Mouse (Mus musculus) hindbrain, embryonic 16.5 days (tissue): ENCODE results near the gene Crip1. TPM values are rescaled to one million over a fixed set of nuclear protein-coding genes. Genes with fewer than 3 reads are reported as not detected.
A peak's percentile ranks its signal among the peaks of the same experiment; 100 is the strongest.
"Not testable (repeated sequence)": the region's sequence is repeated elsewhere in the genome, so short reads cannot be mapped to it uniquely, and the experiment has no call there.

ENCODE experiments used
- ATAC-seq: fragments of 200-750 bp; cut with Nextera tagmentation; 2 replicates; pipeline ENCODE4 v1.8.0; 2017; ENCODE audit warnings: moderate TSS enrichment, moderate library complexity
- H3K27ac ChIP-seq: fragments of 300-500 bp; sonication (generic); 2 replicates; pipeline ENCODE4 v1.5.1; 2014; ENCODE audit warnings: low read depth, mild to moderate bottlenecking, control low read depth, low read length, moderate library complexity
- H3K27me3 ChIP-seq: fragments of 300-500 bp; sonication (generic); replicated peaks from 2 replicates; pipeline ENCODE4 v1.6.1; 2014; ENCODE audit warnings: low read length; ENCODE audit not compliant: control insufficient read depth, insufficient read depth
- H3K36me3 ChIP-seq: fragments of 300-500 bp; sonication (generic); 2 replicates; pipeline ENCODE4 v1.6.1; 2014; ENCODE audit warnings: mild to moderate bottlenecking, low read length, moderate library complexity, mixed read lengths; ENCODE audit not compliant: control insufficient read depth, insufficient read depth
- H3K4me1 ChIP-seq: fragments of 300-500 bp; sonication (generic); 2 replicates; pipeline ENCODE4 v1.6.1; 2014; ENCODE audit warnings: low read depth, low read length; ENCODE audit not compliant: control insufficient read depth, insufficient read depth
- H3K4me2 ChIP-seq: fragments of 300-500 bp; sonication (generic); 2 replicates; pipeline ENCODE4 v1.6.1; 2014; ENCODE audit warnings: mild to moderate bottlenecking, low read length, control low read depth, moderate library complexity
- H3K4me3 ChIP-seq: fragments of 300-500 bp; sonication (generic); 2 replicates; pipeline ENCODE4 v1.5.1; 2014; ENCODE audit warnings: mild to moderate bottlenecking, low read length, control low read depth, moderate library complexity
- H3K9ac ChIP-seq: fragments of 300-500 bp; sonication (generic); 2 replicates; pipeline ENCODE4 v1.6.1; 2014; ENCODE audit warnings: low read depth, mild to moderate bottlenecking, control low read depth, low read length, moderate library complexity
- H3K9me3 ChIP-seq: fragments of 300-500 bp; sonication (generic); 2 replicates; pipeline ENCODE4 v1.6.1; 2014; ENCODE audit warnings: mild to moderate bottlenecking, low read length, moderate library complexity; ENCODE audit not compliant: control insufficient read depth
- WGBS: fragments of 180-500 bp; shearing (Covaris S2); extraction: QIAGEN DNeasy Blood & Tissue Kit; methylation state at CpG from one replicate; pipeline ENCODE4 v1.1.7; 2014; 5-methylcytosine and 5-hydroxymethylcytosine counted together
- polyA plus RNA-seq: library from polyadenylated mRNA; unstranded; fragments of >200 nt; fragmentation: Nextera tagmentation; extraction: Ambion mirVana; gene quantifications from 2 replicates; pipeline ENCODE4 v1.2.1, GENCODE M21; 2015

The Crip1 gene
- polyA plus RNA-seq, 1 experiment from 2014 or later = 29.8 TPM

DNA sequence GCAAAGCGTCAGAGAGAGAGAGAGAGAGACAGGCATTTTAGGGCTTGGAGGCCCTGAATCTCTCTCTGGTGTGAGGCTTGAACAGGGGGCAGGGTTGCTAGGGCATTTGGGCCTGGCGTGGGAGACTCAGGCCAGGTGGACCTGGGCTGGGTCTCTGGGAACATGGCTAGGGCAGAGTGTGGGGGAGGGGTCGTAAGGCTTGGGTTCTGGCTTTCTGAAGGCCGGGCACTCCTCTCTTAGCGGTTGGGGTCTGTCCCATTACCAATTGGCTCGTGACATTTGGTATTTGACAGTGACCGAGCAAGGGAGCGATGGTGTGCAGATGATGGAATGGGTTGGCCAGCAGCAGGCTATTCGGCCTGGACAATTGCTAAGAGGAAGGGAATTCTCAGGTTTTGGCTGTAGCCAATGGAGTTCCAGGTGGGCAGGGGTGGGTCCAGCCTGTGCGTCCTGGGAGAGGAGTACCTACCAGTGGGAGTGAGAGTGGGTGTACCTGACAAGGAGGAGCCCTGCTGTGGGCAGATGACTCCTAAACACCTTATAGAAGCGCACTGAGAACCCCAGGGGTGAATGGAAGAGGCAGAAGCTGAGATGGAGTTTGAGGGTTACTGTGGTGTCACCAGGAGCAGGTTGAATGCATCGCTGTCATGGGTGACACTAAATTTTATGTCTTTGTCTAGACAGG, 40.4 kb downstream of the Crip1 start:
- Histone ChIP-seq H3K4me1 (peaks cover 26% of the 10 kb centered on the region), H3K36me3 (peaks cover 22% of the 10 kb centered on the region), H3K27me3 (no peaks in the 10 kb centered on the region), H3K27ac (peak overlapping the region; percentile 64), H3K4me3 (peak overlapping the region; percentile 73), H3K4me2 (peak overlapping the region; percentile 96), H3K9me3 (peaks cover 4% of the 10 kb centered on the region), H3K9ac (peak overlapping the region; percentile 95)
- ATAC-seq = peak; percentile 15
- 34% methylated on average over 12 of the region's 12 CpGs for WGBS

DNA sequence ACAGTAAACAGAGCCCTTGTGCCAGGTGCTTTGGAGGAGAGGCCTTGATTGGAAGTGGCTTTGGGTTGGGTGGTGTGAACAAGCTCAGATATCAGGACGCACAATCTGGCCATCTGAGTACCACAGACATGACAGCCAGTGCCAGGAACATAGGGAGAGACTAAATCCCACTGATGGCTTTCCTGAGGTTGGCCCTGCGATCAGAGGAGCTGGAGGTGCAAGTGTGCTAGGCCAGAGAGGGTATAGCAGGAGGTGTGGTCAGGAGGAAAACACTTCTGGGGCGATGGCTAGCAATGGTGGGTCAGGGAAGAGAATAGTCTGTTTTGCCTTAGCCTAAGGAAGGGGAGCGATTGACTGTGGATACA, 40.9 kb downstream of the Crip1 start:
- H3K27ac ChIP-seq = peak overlapping the region; percentile 30; the same call in 1 of the 2 replicates
- peaks cover 22% of the 10 kb centered on the region for H3K36me3 ChIP-seq
- H3K27me3 ChIP-seq = no peaks in the 10 kb centered on the region
- peak overlapping the region; percentile 73 for H3K4me3 ChIP-seq
- peak overlapping the region; percentile 96 for H3K4me2 ChIP-seq
- no peak for ATAC-seq
- H3K4me1 ChIP-seq = peaks cover 26% of the 10 kb centered on the region
- 59% methylated on average over 4 of the region's 4 CpGs for WGBS
- H3K9me3 ChIP-seq = peaks cover 4% of the 10 kb centered on the region
- peak overlapping the region; percentile 95 for H3K9ac ChIP-seq

DNA sequence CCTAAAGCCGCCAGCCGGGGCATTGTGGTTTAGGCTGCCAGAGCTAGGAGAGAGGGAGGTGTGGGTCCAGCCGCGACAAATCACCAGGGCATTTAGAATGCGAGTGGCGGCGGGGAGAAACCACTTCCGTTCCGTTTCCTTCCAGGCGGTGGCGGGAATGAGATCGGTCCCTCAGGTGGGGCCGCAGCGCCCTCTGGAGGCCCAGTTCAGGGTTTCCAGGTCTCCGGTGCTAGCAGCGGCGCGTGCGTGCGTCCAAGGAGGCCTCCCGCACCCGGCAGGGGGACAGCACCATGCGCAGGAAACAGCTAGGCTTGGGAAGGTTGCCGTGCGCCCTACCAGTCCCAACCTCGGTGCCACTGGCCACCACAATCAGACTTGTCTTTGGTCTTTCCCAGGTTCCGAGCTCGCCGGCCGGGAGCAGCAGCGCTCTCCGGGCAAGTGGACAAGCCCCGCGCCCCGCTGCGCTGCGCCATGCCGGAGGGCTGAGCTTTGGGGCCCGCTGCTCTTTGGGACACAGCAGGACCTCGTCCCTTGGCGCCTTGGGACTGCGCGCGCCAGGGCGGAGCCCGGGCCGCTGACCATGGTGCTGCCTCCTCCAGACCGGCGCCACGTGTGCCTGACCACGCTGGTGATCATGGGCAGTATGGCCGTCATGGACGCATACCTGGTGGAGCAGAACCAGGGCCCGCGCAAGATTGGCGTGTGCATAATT, 41.6 kb downstream of the Crip1 start:
- Histone ChIP-seq H3K9ac (peak overlapping the region; percentile 95), H3K4me3 (peak overlapping the region; percentile 73), H3K4me1 (peaks cover 26% of the 10 kb centered on the region), H3K9me3 (peaks cover 4% of the 10 kb centered on the region), H3K36me3 (peaks cover 22% of the 10 kb centered on the region), H3K4me2 (peak overlapping the region; percentile 96), H3K27me3 (no peaks in the 10 kb centered on the region), H3K27ac (peak overlapping the region; percentile 30; the same call in 1 of the 2 replicates)
- WGBS = 4% methylated on average over 52 of the region's 56 CpGs
- ATAC-seq = peak; percentile 55

DNA sequence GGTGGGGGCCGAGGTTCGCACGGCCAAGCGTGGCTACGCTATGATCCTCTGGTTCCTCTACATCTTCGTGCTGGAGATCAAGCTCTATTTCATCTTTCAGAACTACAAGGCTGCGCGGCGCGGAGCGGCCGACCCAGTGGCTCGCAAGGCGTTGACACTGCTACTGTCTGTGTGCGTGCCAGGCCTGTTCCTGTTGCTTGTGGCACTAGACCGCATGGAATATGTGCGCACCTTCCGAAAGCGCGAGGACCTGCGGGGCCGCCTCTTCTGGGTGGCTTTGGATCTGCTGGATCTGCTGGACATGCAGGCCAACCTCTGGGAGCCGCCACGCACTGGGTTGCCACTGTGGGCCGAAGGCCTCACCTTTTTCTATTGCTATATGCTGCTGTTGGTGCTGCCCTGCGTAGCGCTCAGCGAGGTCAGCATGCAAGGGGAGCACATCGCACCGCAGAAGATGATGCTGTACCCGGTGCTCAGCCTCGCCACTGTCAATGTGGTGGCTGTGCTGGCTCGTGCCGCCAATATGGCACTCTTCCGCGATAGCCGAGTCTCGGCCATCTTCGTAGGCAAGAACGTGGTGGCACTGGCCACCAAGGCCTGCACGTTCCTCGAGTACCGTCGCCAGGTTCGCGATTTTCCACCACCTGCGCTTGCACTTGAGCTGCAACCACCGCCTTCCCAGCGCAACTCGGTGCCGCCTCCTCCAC, 42.4 kb downstream of the Crip1 start:
- H3K4me2 ChIP-seq = peak overlapping the region; percentile 96
- 89% methylated on average over 51 of the region's 51 CpGs for WGBS
- ATAC-seq = no peak; the same call in 1 of the 2 replicates
- no peaks in the 10 kb centered on the region for H3K27me3 ChIP-seq
- H3K36me3 ChIP-seq = peaks cover 22% of the 10 kb centered on the region
- peak overlapping the region; percentile 73 for H3K4me3 ChIP-seq
- H3K9ac ChIP-seq = no peak overlapping the region
- H3K9me3 ChIP-seq = peaks cover 4% of the 10 kb centered on the region
- H3K4me1 ChIP-seq = peaks cover 26% of the 10 kb centered on the region
- no peak overlapping the region for H3K27ac ChIP-seq

DNA sequence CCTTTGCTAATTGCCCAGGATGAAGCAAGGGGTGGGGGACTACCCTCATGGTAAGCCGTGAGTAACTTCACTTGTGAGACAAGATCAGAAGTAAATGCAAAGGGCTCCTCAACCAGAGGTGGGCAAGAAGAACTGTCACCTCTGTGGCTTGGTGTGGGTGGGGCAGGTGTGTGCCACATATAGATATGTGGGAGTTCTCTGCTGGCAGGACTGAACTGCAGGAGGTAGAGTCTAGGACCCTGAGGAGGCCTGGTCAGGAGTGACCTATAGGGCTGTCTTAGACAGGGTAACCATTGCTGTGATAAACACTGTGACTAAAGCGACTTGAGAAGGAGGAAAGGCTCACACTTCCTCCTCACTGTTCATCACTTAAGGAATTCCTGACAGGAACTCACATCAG, 47.3 kb downstream of the Crip1 start:
- H3K4me2 ChIP-seq = no peak overlapping the region
- H3K36me3 ChIP-seq = peaks cover 20% of the 10 kb centered on the region
- H3K27me3 ChIP-seq = no peaks in the 10 kb centered on the region
- no peak overlapping the region for H3K4me3 ChIP-seq
- 72% methylated on average over 2 of the region's 2 CpGs for WGBS
- H3K9me3 ChIP-seq = peaks cover 7% of the 10 kb centered on the region
- no peaks in the 10 kb centered on the region for H3K4me1 ChIP-seq
- no peak for ATAC-seq
- H3K27ac ChIP-seq = no peak overlapping the region
- H3K9ac ChIP-seq = no peak overlapping the region

DNA sequence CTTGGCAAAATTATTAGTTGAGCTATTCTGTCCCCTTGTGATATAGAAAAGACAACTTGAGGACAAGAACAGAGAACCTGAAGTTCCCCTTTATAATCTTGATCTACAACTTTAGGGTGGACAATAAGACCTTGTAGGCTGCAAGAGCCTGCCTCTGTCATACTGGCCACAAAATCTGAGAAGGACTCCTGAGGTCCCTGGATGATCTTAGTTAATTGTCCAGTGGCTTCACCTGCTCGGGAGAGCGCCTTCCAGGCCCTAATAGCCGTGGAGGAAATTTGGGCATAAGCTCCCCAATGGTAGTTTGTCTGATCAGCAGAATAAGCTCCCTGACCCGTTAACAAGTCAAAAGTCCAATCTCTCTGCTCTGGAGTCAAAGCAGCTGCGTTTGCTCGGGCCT, 53.0 kb downstream of the Crip1 start:
- not testable (repeated sequence) for H3K9me3 ChIP-seq, H3K36me3 ChIP-seq, H3K4me2 ChIP-seq, H3K4me1 ChIP-seq, ATAC-seq, H3K27me3 ChIP-seq, H3K27ac ChIP-seq, H3K4me3 ChIP-seq, H3K9ac ChIP-seq
- 95% methylated on average over 3 of the region's 6 CpGs for WGBS

DNA sequence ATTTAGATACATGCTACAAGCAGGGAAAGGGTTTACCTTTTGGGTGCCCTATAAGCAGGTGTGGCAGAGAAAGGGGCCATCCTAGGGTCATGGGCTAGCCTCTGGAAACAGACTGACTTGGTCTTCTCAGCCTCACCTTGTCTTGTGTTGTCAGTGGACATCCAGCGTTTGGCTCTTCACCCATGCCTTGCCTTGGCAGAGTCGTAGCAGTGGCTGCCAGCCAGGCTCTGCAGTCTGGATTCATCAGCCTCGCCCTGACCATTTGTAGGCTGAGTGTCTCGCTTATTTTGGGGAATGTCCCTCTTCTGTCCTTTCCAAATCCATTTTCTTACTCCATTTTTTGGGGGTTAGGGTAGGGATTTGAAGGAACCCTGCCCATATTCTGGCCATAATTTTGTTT, 55.2 kb downstream of the Crip1 start:
- Histone ChIP-seq H3K4me1 (no peaks in the 10 kb centered on the region), H3K9me3 (no peaks in the 10 kb centered on the region), H3K9ac (no peak overlapping the region), H3K36me3 (no peaks in the 10 kb centered on the region), H3K4me3 (no peak overlapping the region), H3K4me2 (no peak overlapping the region), H3K27me3 (no peaks in the 10 kb centered on the region), H3K27ac (no peak overlapping the region)
- WGBS = 90% methylated on average over 4 of the region's 4 CpGs
- ATAC-seq = no peak

DNA sequence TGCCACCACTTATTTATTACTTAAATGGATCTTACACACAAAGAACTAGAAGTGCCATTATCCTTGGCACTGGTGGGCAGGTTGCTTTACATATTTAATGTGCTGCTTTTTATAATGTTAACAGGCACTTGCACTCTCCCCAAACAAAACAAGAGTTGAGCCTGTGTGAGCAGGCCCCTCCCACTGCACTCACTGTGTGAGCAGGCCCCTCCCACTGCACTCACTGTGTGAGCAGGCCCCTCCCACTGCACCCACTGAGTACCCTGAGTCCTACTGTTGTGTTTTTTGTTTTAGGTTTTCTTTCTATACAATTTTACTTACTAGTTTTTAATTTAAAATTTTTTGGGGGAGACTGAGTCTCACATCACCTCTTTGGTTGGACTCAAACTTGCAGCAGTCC, 55.9 kb downstream of the Crip1 start:
- Histone ChIP-seq H3K4me3 (no peak overlapping the region), H3K4me2 (no peak overlapping the region), H3K4me1 (no peaks in the 10 kb centered on the region), H3K36me3 (no peaks in the 10 kb centered on the region), H3K27me3 (no peaks in the 10 kb centered on the region), H3K9ac (no peak overlapping the region), H3K9me3 (no peaks in the 10 kb centered on the region), H3K27ac (no peak overlapping the region)
- no peak for ATAC-seq
